Mouse (Mus musculus) kidney, embryonic 15.5 days (tissue): Measurements from ENCODE around the gene Crnkl1. TPM values are rescaled to one million over a fixed set of nuclear protein-coding genes. Genes with fewer than 3 reads are reported as not detected.

ENCODE experiments used
- ATAC-seq: fragments of 200-750 bp; cut with Nextera tagmentation; replicated peaks from 2 replicates; pipeline ENCODE4 v1.8.0; 2017; ENCODE audit warnings: moderate TSS enrichment; ENCODE audit not compliant: low FRiP score
- H3K27ac ChIP-seq: fragments of 300-500 bp; sonication (generic); 2 replicates; pipeline ENCODE4 v1.5.1; 2015; ENCODE audit warnings: mild to moderate bottlenecking, inconsistent platforms
- H3K27me3 ChIP-seq: fragments of 300-500 bp; sonication (generic); 2 replicates; pipeline ENCODE4 v1.6.1; 2015; ENCODE audit warnings: inconsistent platforms
- H3K36me3 ChIP-seq: fragments of 300-500 bp; sonication (generic); 2 replicates; pipeline ENCODE4 v1.6.1; 2015; ENCODE audit warnings: inconsistent platforms
- H3K4me1 ChIP-seq: fragments of 300-500 bp; sonication (generic); 2 replicates; pipeline ENCODE4 v1.6.1; 2015; ENCODE audit warnings: inconsistent platforms
- H3K4me2 ChIP-seq: fragments of 300-500 bp; sonication (generic); 2 replicates; pipeline ENCODE4 v1.6.1; 2015; ENCODE audit warnings: moderate library complexity, mild to moderate bottlenecking, inconsistent platforms
- H3K4me3 ChIP-seq: fragments of 300-500 bp; sonication (generic); replicated peaks from 2 replicates; pipeline ENCODE4 v1.5.1; 2015; ENCODE audit warnings: mild to moderate bottlenecking, inconsistent platforms
- H3K9ac ChIP-seq: fragments of 300-500 bp; sonication (generic); 2 replicates; pipeline ENCODE4 v1.6.1; 2015; ENCODE audit warnings: mild to moderate bottlenecking, inconsistent platforms
- H3K9me3 ChIP-seq: fragments of 300-500 bp; sonication (generic); replicated peaks from 2 replicates; pipeline ENCODE4 v1.6.1; 2016; ENCODE audit warnings: inconsistent platforms
- WGBS: fragments of 180-500 bp; shearing (Covaris S2); methylation state at CpG from one replicate; pipeline ENCODE4 v1.1.7; 2015; ENCODE audit warnings: mixed read lengths; 5-methylcytosine and 5-hydroxymethylcytosine counted together
- polyA plus RNA-seq: library from polyadenylated mRNA; unstranded; fragments of >200 nt; fragmentation: Nextera tagmentation; extraction: Ambion mirVana; gene quantifications from 2 replicates; pipeline ENCODE4 v1.2.1, GENCODE M21; 2015

Crnkl1 gene
- polyA plus RNA-seq = 27.6 and 29.9 TPM in 2 replicates

GRCm38 (mm10) chr2:145934339-145935231 is at the start of gene Crnkl1, which contains the start of gene Cfap61:
Gene Crnkl1, minus strand, starts transcription at chr2:145935014.
Gene Cfap61, plus strand, starts transcription at chr2:145934784.
- peaks cover 29% of the 10 kb centered on the region for H3K36me3 ChIP-seq
- H3K4me3 ChIP-seq = peak within 1 kb of the TSS; percentile 87
- no peak within 1 kb of the TSS for H3K27ac ChIP-seq
- H3K4me1 ChIP-seq = peaks cover 8% of the 10 kb centered on the region
- H3K9ac ChIP-seq = peak within 1 kb of the TSS; percentile 59
- ATAC-seq = peak; percentile 98
- no peaks in the 10 kb centered on the region for H3K9me3 ChIP-seq
- H3K27me3 ChIP-seq = no peaks in the 10 kb centered on the region
- H3K4me2 ChIP-seq = peak within 1 kb of the TSS; percentile 80
- WGBS = under 1% methylated on average over 61 of the region's 61 CpGs

GRCm38 (mm10) chr2:145982317-145983045 is 47.7 kb upstream of the Crnkl1 start:
- no peak for ATAC-seq
- Histone ChIP-seq H3K36me3 (no peaks in the 10 kb centered on the region), H3K27ac (no peak overlapping the region), H3K27me3 (no peaks in the 10 kb centered on the region), H3K4me2 (no peak overlapping the region), H3K9me3 (no peaks in the 10 kb centered on the region), H3K4me1 (no peaks in the 10 kb centered on the region), H3K9ac (no peak overlapping the region), H3K4me3 (no peak overlapping the region)
- WGBS = 69% methylated on average over 9 of the region's 9 CpGs

GRCm38 (mm10) chr2:145981699-145982112 is 46.9 kb upstream of the Crnkl1 start:
- no peaks in the 10 kb centered on the region for H3K9me3 ChIP-seq
- H3K27me3 ChIP-seq = no peaks in the 10 kb centered on the region
- no peaks in the 10 kb centered on the region for H3K36me3 ChIP-seq
- ATAC-seq = no peak
- no peaks in the 10 kb centered on the region for H3K4me1 ChIP-seq
- H3K9ac ChIP-seq = no peak overlapping the region
- 45% methylated on average over 6 of the region's 6 CpGs for WGBS
- no peak overlapping the region for H3K27ac ChIP-seq
- H3K4me3 ChIP-seq = no peak overlapping the region
- H3K4me2 ChIP-seq = no peak overlapping the region

- ATAC-seq = no peak
- no peaks in the 10 kb centered on the region for H3K27me3 ChIP-seq
- H3K4me2 ChIP-seq = no peak overlapping the region
- no peaks in the 10 kb centered on the region for H3K36me3 ChIP-seq
- no peaks in the 10 kb centered on the region for H3K4me1 ChIP-seq
- H3K9ac ChIP-seq = no peak overlapping the region
- H3K27ac ChIP-seq = no peak overlapping the region
- WGBS = 82% methylated on average over 9 of the region's 9 CpGs
- no peaks in the 10 kb centered on the region for H3K9me3 ChIP-seq
- no peak overlapping the region for H3K4me3 ChIP-seq
These were observed 46.1 kb upstream of the Crnkl1 start for GRCm38 (mm10) chr2:145980881-145981280.

GRCm38 (mm10) chr2:145979616-145980015 is 44.8 kb upstream of the Crnkl1 start:
- Histone ChIP-seq H3K27ac (no peak overlapping the region), H3K36me3 (no peaks in the 10 kb centered on the region), H3K4me1 (no peaks in the 10 kb centered on the region), H3K9me3 (no peaks in the 10 kb centered on the region), H3K4me3 (no peak overlapping the region), H3K4me2 (no peak overlapping the region), H3K9ac (no peak overlapping the region), H3K27me3 (no peaks in the 10 kb centered on the region)
- WGBS = 81% methylated on average over 4 of the region's 4 CpGs
- ATAC-seq = no peak

GRCm38 (mm10) chr2:145972571-145972970 is 37.8 kb upstream of the Crnkl1 start:
- WGBS = 79% methylated on average over 4 of the region's 4 CpGs
- Histone ChIP-seq H3K36me3 (no peaks in the 10 kb centered on the region), H3K27ac (no peak overlapping the region), H3K4me3 (no peak overlapping the region), H3K27me3 (no peaks in the 10 kb centered on the region), H3K4me2 (no peak overlapping the region), H3K9ac (no peak overlapping the region), H3K9me3 (no peaks in the 10 kb centered on the region), H3K4me1 (no peaks in the 10 kb centered on the region)
- no peak for ATAC-seq

- no peak overlapping the region for H3K27ac ChIP-seq
- no peak for ATAC-seq
- no peak overlapping the region for H3K4me3 ChIP-seq
- no peaks in the 10 kb centered on the region for H3K4me1 ChIP-seq
- H3K9me3 ChIP-seq = no peaks in the 10 kb centered on the region
- no peak overlapping the region for H3K4me2 ChIP-seq
- WGBS = 92% methylated on average over 20 of the region's 20 CpGs
- no peaks in the 10 kb centered on the region for H3K27me3 ChIP-seq
- no peak overlapping the region for H3K9ac ChIP-seq
- H3K36me3 ChIP-seq = no peaks in the 10 kb centered on the region
These were observed 36.6 kb upstream of the Crnkl1 start for GRCm38 (mm10) chr2:145971237-145972010.

GRCm38 (mm10) chr2:145970751-145971150 is 35.9 kb upstream of the Crnkl1 start:
- 85% methylated on average over 12 of the region's 12 CpGs for WGBS
- H3K36me3 ChIP-seq = no peaks in the 10 kb centered on the region

GRCm38 (mm10) chr2:145961861-145962260 is 27.0 kb upstream of the Crnkl1 start:
- Histone ChIP-seq H3K36me3 (no peaks in the 10 kb centered on the region), H3K27me3 (peaks cover 7% of the 10 kb centered on the region; the same call in 1 of the 2 replicates), H3K4me3 (no peak overlapping the region), H3K9me3 (no peaks in the 10 kb centered on the region), H3K27ac (no peak overlapping the region), H3K4me2 (no peak overlapping the region), H3K4me1 (no peaks in the 10 kb centered on the region), H3K9ac (no peak overlapping the region)
- WGBS = 87% methylated on average over 5 of the region's 5 CpGs
- ATAC-seq = no peak

More at GRCm38 (mm10) chr2:145970751-145971150, 35.9 kb upstream of the Crnkl1 start:
- no peak overlapping the region for H3K4me3 ChIP-seq
- H3K9me3 ChIP-seq = no peaks in the 10 kb centered on the region
- H3K4me1 ChIP-seq = no peaks in the 10 kb centered on the region
- no peak overlapping the region for H3K4me2 ChIP-seq
- no peak for ATAC-seq
- no peak overlapping the region for H3K9ac ChIP-seq
- no peak overlapping the region for H3K27ac ChIP-seq
- no peaks in the 10 kb centered on the region for H3K27me3 ChIP-seq

GRCm38 (mm10) chr2:145958551-145958950 is 23.7 kb upstream of the Crnkl1 start:
- H3K4me1 ChIP-seq = no peaks in the 10 kb centered on the region
- WGBS = 80% methylated on average over 7 of the region's 7 CpGs
- ATAC-seq = no peak
- no peak overlapping the region for H3K9ac ChIP-seq
- H3K27me3 ChIP-seq = peaks cover 7% of the 10 kb centered on the region; the same call in 1 of the 2 replicates
- no peak overlapping the region for H3K4me3 ChIP-seq
- H3K9me3 ChIP-seq = no peaks in the 10 kb centered on the region
- H3K36me3 ChIP-seq = no peaks in the 10 kb centered on the region
- H3K4me2 ChIP-seq = no peak overlapping the region
- H3K27ac ChIP-seq = no peak overlapping the region

GRCm38 (mm10) chr2:145958097-145958496 is 23.3 kb upstream of the Crnkl1 start:
- WGBS = 88% methylated on average over 6 of the region's 6 CpGs
- Histone ChIP-seq H3K36me3 (no peaks in the 10 kb centered on the region), H3K9ac (no peak overlapping the region), H3K4me1 (no peaks in the 10 kb centered on the region), H3K4me3 (no peak overlapping the region), H3K27me3 (peaks cover 7% of the 10 kb centered on the region; the same call in 1 of the 2 replicates), H3K4me2 (no peak overlapping the region), H3K9me3 (no peaks in the 10 kb centered on the region), H3K27ac (no peak overlapping the region)
- ATAC-seq = no peak
